Mouse (Mus musculus) Patski (cell line): ENCODE data around the gene Jmjd7. TPM values are rescaled to one million over a fixed set of nuclear protein-coding genes. Genes with fewer than 3 reads are reported as not detected.

ENCODE experiments used
- ATAC-seq: fragments of 100-300 bp; one replicate; pipeline ENCODE4 v1.8.0; 2021
- CTCF ChIA-PET: fragments of 350-600 bp; sonication (Branson Sonifier 250); formaldehyde crosslinking; loops from one replicate; lab custom pipeline; 2022; ENCODE audit warnings: inconsistent platforms; lab: Charles Lee
- POLR2A ChIA-PET: fragments of 350-600 bp; sonication (Branson Sonifier 250); formaldehyde crosslinking; loops from one replicate; lab custom pipeline; 2022; ENCODE audit warnings: antibody characterized with exemption, inconsistent platforms; lab: Charles Lee
- DNase-seq: peaks from one replicate; pipeline ENCODE4 v3.0.0-alpha.2; 2011; ENCODE audit warnings: low read depth, low spot score
- H3K27me3 ChIP-seq: fragments of 371-371 bp; one replicate; pipeline ENCODE4 v1.5.1; 2021
- CTCF ChIP-seq: fragments of 100-300 bp; IDR thresholded peaks from one replicate; pipeline ENCODE4 v1.5.1; 2021
- in situ Hi-C: fragments of 300-500 bp; cut with MboI; formaldehyde crosslinking; loops from 3 replicates; pipeline ENCODE4 v1.11.1; 2018; ENCODE audit warnings: low pct_unique_long_range_greater_than_20kb, mixed read lengths
- polyA plus RNA-seq: library from polyadenylated mRNA; unstranded; gene quantifications from one replicate; pipeline ENCODE4 v1.2.3, GENCODE M21; 2021

The Jmjd7 gene
- polyA plus RNA-seq, 1 experiment from 2014 or later, result 12.0 TPM

GRCm38 (mm10) chr2:120037744-120038143 lies 10.5 kb downstream of the Jmjd7 start:
- in situ Hi-C loops, result no loop called here
- no peaks in the 10 kb centered on the region for H3K27me3 ChIP-seq
- ChIA-PET POLR2A (no interaction called here), CTCF (no interaction called here)
- TF ChIP-seq CTCF, result no peak
- DNase-seq, result no peak
- no peak for ATAC-seq

GRCm38 (mm10) chr2:120040991-120041390 lies 13.7 kb downstream of the Jmjd7 start:
- H3K27me3 ChIP-seq, result no peaks in the 10 kb centered on the region
- in situ Hi-C loops, result no loop called here
- TF ChIP-seq CTCF, result no peak
- ChIA-PET POLR2A (interaction anchor here (1.4 kb wide), 1 partner anchor 28 kb away, joined by 3 read pairs; no protein-coding TSS in a partner anchor), CTCF (no interaction called here)
- DNase-seq (no peak), ATAC-seq (peak; percentile 19)

GRCm38 (mm10) chr2:120044101-120044603 lies 16.9 kb downstream of the Jmjd7 start:
- H3K27me3 ChIP-seq, result no peaks in the 10 kb centered on the region
- ChIA-PET CTCF (interaction anchor here (1.6 kb wide), 2 partner anchors 15 to 20 kb away, joined by 3 to 4 read pairs; no protein-coding TSS in a partner anchor), POLR2A (no interaction called here)
- no peak for DNase-seq
- in situ Hi-C loops, result no loop called here
- TF ChIP-seq CTCF, result no peak
- no peak for ATAC-seq

GRCm38 (mm10) chr2:120044676-120045075 lies 17.4 kb downstream of the Jmjd7 start:
- H3K27me3 ChIP-seq, result no peaks in the 10 kb centered on the region
- ATAC-seq (no peak), DNase-seq (no peak)
- in situ Hi-C loops, result no loop called here
- ChIA-PET CTCF (interaction anchor here (1.6 kb wide), 2 partner anchors 16 to 19 kb away, joined by 3 to 4 read pairs; no protein-coding TSS in a partner anchor), POLR2A (no interaction called here)
- no peak for TF ChIP-seq CTCF

GRCm38 (mm10) chr2:120046486-120047310 lies 19.4 kb downstream of the Jmjd7 start:
- no peaks in the 10 kb centered on the region for H3K27me3 ChIP-seq
- TF ChIP-seq CTCF, result no peak
- POLR2A ChIA-PET, result interaction anchor here (0.9 kb wide), 1 partner anchor 8 kb away, joined by 3 read pairs; no protein-coding TSS in a partner anchor
- CTCF ChIA-PET, result no interaction called here
- no peak for DNase-seq
- ATAC-seq, result no peak
- in situ Hi-C loops, result no loop called here

GRCm38 (mm10) chr2:120048173-120048572 lies 20.9 kb downstream of the Jmjd7 start:
- no peak for TF ChIP-seq CTCF
- no peak for ATAC-seq
- no peaks in the 10 kb centered on the region for H3K27me3 ChIP-seq
- CTCF ChIA-PET, result no interaction called here
- POLR2A ChIA-PET, result no interaction called here
- DNase-seq, result no peak
- in situ Hi-C loops, result no loop called here

GRCm38 (mm10) chr2:120049632-120050274 lies 22.5 kb downstream of the Jmjd7 start:
- ATAC-seq (no peak), DNase-seq (no peak)
- in situ Hi-C loops, result no loop called here
- ChIA-PET POLR2A (no interaction called here), CTCF (interaction anchor here (1.7 kb wide), 1 partner anchor 15 kb away, joined by 6 read pairs; no protein-coding TSS in a partner anchor)
- no peak for TF ChIP-seq CTCF
- no peaks in the 10 kb centered on the region for H3K27me3 ChIP-seq

GRCm38 (mm10) chr2:120051405-120051804 lies 24.1 kb downstream of the Jmjd7 start:
- in situ Hi-C loops, result no loop called here
- no peaks in the 10 kb centered on the region for H3K27me3 ChIP-seq
- ATAC-seq (no peak), DNase-seq (no peak)
- TF ChIP-seq CTCF, result no peak
- POLR2A ChIA-PET, result no interaction called here
- CTCF ChIA-PET, result interaction anchor here (1.3 to 1.8 kb wide), 2 partner anchors 17 to 79 kb away, joined by 3 to 6 read pairs; partner anchors contain the start of gene Mapkbp1

GRCm38 (mm10) chr2:120054771-120055552 lies 27.7 kb downstream of the Jmjd7 start:
- POLR2A ChIA-PET, result interaction anchor here (1.1 kb wide), 1 partner anchor 8 kb away, joined by 3 read pairs; no protein-coding TSS in a partner anchor
- CTCF ChIA-PET, result no interaction called here
- TF ChIP-seq CTCF, result no peak
- no peak for DNase-seq
- ATAC-seq, result no peak
- H3K27me3 ChIP-seq, result no peaks in the 10 kb centered on the region
- in situ Hi-C loops, result no loop called here

- POLR2A ChIA-PET, result interaction anchor here (1.1 kb wide), 1 partner anchor 9 kb away, joined by 3 read pairs; no protein-coding TSS in a partner anchor
- TF ChIP-seq CTCF, result no peak
- ATAC-seq, result no peak
- H3K27me3 ChIP-seq, result no peaks in the 10 kb centered on the region
- CTCF ChIA-PET, result no interaction called here
- in situ Hi-C loops, result no loop called here
- DNase-seq, result no peak
Observed at GRCm38 (mm10) chr2:120055923-120056322, 28.6 kb downstream of the Jmjd7 start.
